Mouse (Mus musculus) c-Kit-negative CD71-positive TER-119-positive erythroid progenitor cells, embryonic 14.5 days (primary cell): Measurements from ENCODE around the gene Lurap1l.

Experiments used
- DNase-seq: peaks from one replicate; pipeline ENCODE4 v3.0.0-alpha.2; 2013; ENCODE audit warnings: low read depth, low spot score

Gene Lurap1l

GRCm38 (mm10) chr4:81003528-81003927, 93.1 kb downstream of the Lurap1l start:
- no peak for DNase-seq
